Mouse (Mus musculus): ENCODE data around the gene Igsf3. TPM values are rescaled to one million over a fixed set of nuclear protein-coding genes. Genes with fewer than 3 reads are reported as not detected.

The Igsf3 gene
- total and polyA plus RNA-seq, 3 experiments, result not detected

DNA sequence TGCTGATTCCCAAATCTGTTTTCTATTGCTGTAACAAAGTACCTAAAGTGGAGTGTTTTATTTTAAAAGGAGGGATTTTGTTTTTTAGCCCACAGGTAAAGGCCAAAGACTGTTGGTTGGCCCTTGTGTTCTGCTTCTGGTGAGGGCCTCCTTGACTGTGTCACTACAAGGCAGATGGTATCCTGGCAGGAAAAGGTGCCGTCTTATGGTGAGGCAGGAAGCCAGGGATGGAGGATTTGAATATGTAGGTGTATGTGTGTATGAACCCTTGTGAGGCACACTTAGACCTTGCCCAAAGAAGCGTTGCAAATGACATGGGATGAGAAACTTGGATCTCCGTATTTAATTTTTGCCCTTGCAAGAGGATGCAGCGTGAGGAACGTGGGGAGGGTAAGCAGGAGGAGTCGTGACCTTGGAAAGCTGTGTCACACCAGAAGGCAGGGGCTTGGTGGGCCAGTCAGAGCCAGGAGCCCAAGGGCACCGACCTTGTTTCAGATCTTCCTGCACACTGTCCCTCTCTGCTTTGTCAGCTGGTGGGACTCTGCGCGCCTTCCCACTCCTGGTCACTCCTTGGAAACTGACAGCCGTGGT is 47.5 kb downstream of the Igsf3 start:
- Histone ChIP-seq H3K79me2 (ENCODE audit: control insufficient read depth, insufficient read depth, low read length, poor library complexity) (no peaks in the 10 kb centered on the region), H3K9me3 (replicated peaks; ENCODE audit: insufficient read depth, low read length) (no peaks in the 10 kb centered on the region), H3K4me3 (ENCODE audit: control insufficient read depth in 1 of 2, insufficient read depth in 1 of 2, low read depth in 2 of 2, low read length in 2 of 2) (no peak overlapping the region), H3K27me3 (ENCODE audit: control insufficient read depth in 1 of 2, insufficient read depth in 2 of 2, low read length in 2 of 2) (no peaks in the 10 kb centered on the region), H3K27ac (ENCODE audit: control insufficient read depth, low read depth, low read length) (no peak overlapping the region), H3K9ac (ENCODE audit: control insufficient read depth, low read depth, low read length, poor library complexity, severe bottlenecking) (no peak overlapping the region), H3K4me1 (ENCODE audit: control insufficient read depth in 1 of 2, insufficient read depth in 2 of 2, low read length in 2 of 2) (no peaks in the 10 kb centered on the region), H3K36me3 (ENCODE audit: control insufficient read depth in 1 of 2, insufficient read depth in 2 of 2, low read length in 2 of 2) (no peaks in the 10 kb centered on the region)
- DNase-seq (ENCODE audit: low read depth, low spot score), result no peak
- TF ChIP-seq ZKSCAN1 (IDR thresholded peaks at IDR 0.05; ENCODE audit: low read depth, low read length) (no peak), RAD21 (IDR thresholded peaks at IDR 0.05; ENCODE audit: low read depth, low read length) (no peak), POLR2A (IDR thresholded peaks at IDR 0.05; ENCODE audit: control insufficient read depth in 1 of 2, insufficient read depth in 1 of 2, low read depth in 1 of 2, low read length in 2 of 2, poor library complexity in 1 of 2) (no peak), UBTF (IDR thresholded peaks at IDR 0.05; ENCODE audit: borderline replicate concordance, insufficient read depth, low read depth, low read length) (no peak), E2F4 (IDR thresholded peaks at IDR 0.05; ENCODE audit: borderline replicate concordance, low read depth, low read length) (no peak), SMC3 (IDR thresholded peaks at IDR 0.05; ENCODE audit: low read depth, low read length) (no peak), MEF2A (IDR thresholded peaks at IDR 0.05; ENCODE audit: extremely low read depth, insufficient replicate concordance, low read depth, low read length, poor library complexity, severe bottlenecking) (no peak), ZC3H11A (IDR thresholded peaks at IDR 0.05; ENCODE audit: low read depth, low read length) (no peak), BHLHE40 (IDR thresholded peaks at IDR 0.05; ENCODE audit: borderline replicate concordance, low read depth, low read length) (no peak), CHD1 (IDR thresholded peaks at IDR 0.05; ENCODE audit: low read depth, low read length) (no peak), CHD2 (IDR thresholded peaks at IDR 0.05; ENCODE audit: low read length) (no peak), ZNF384 (IDR thresholded peaks at IDR 0.05; ENCODE audit: low read depth, low read length) (no peak)

DNA sequence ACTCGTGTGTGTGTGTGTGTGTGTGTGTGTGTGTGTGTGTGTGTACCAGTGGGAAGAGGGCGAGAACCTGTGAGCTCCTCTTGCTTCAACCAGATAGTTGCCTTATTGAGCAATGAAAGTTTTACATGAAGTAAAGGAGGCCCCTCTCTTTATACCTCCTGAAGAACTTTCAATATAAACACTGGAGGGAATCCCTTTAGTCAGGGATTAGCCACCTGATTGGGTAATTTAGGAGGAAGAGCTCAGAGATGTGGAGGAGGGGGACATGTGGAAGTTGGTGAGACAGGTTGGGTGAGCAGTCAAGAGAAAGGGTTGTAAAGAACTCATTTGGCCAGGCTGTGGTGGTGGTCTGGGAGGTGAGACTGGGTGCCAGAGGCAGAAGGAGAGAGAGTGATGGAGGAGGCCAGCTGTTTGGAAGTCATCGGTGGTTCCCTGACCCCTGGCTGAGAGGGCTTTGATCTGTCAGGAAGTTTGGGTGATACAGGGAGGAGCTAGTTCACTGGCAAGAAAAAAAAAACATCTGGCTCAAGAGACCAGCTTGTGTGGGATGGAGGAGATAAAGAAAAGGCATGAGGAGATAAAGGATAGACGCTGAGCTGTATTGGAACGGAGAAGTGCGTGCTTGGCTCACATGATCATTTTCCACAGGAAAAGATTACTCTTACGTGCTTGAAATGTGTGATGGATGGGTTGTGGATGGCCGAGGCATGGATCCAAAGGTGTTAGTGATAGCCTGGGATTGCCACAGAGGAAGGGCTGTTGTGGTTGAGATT is 53.3 kb downstream of the Igsf3 start:
- Histone ChIP-seq H3K4me1 (ENCODE audit: control insufficient read depth in 1 of 2, insufficient read depth in 2 of 2, low read length in 2 of 2) (no peaks in the 10 kb centered on the region), H3K9me3 (replicated peaks; ENCODE audit: insufficient read depth, low read length) (no peaks in the 10 kb centered on the region), H3K4me3 (ENCODE audit: control insufficient read depth in 1 of 2, insufficient read depth in 1 of 2, low read depth in 2 of 2, low read length in 2 of 2) (no peak overlapping the region), H3K79me2 (ENCODE audit: control insufficient read depth, insufficient read depth, low read length, poor library complexity) (no peaks in the 10 kb centered on the region), H3K27ac (ENCODE audit: control insufficient read depth, low read depth, low read length) (no peak overlapping the region), H3K36me3 (ENCODE audit: control insufficient read depth in 1 of 2, insufficient read depth in 2 of 2, low read length in 2 of 2) (no peaks in the 10 kb centered on the region), H3K9ac (ENCODE audit: control insufficient read depth, low read depth, low read length, poor library complexity, severe bottlenecking) (no peak overlapping the region), H3K27me3 (ENCODE audit: control insufficient read depth in 1 of 2, insufficient read depth in 2 of 2, low read length in 2 of 2) (no peaks in the 10 kb centered on the region)
- DNase-seq (ENCODE audit: low read depth, low spot score), result no peak
- TF ChIP-seq CHD2 (IDR thresholded peaks at IDR 0.05; ENCODE audit: low read length) (no peak), HCFC1 (IDR thresholded peaks at IDR 0.05; ENCODE audit: low read depth, low read length) (no peak)
